Comparison of ENCODE assay signal across 7 mouse cellular contexts in the genomic region with DNA sequence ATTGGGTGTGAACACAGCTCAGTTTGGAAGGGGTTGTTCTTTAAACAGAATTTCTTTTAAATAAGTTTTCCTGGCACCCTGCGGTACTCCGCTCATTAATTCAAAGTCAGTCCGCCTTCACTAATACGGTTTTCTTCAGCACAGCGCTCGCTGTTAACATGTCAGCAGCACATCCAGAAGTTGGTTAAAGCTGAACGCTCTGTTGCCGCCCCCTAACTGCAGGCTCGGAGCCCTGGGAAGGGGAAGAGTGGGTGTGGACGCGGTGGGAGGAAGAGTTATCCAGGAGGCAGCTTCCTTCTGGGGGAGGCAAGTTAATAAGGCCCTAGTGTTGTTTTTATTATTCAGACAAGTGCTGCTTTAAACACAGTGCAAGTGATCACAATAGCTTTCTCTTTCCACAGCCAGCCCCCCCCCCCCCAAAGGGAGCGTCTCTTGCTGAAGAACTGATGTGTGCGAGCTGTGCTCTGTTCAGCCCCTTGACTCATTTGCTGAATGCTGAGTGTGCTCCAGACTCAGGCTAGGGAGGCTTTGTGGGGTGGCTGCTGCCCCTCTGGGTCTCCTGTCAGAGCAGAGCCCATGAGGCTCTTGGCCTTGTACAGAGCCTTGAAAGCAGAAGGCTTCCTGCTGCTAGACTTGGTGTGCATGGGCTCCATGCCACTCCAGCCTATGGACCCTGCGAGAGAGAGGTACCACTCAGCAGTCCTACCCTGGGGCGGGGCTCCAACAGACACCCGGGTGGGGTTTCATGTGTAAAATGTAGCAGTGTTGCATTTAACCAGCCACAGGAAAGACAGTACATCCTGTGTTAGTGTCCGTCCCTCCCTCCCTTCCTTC. TPM values are rescaled to one million over a fixed set of nuclear protein-coding genes. Genes with fewer than 3 reads are reported as not detected.
DNase-seq lines count a peak whose midpoint lies in the region; ATAC-seq and TF ChIP-seq lines count a peak whose summit lies in the region.

No protein-coding gene starts in this region.

- no peaks in the 10 kb centered on the region for H3K9me3 ChIP-seq in embryonic facial prominence, embryonic 14.5 days (ENCODE audit: control insufficient read depth, low read length)
- no peaks in the 10 kb centered on the region for H3K9me3 ChIP-seq in midbrain, postnatal 0 days (ENCODE audit: low read length)

- WGBS in embryonic facial prominence, embryonic 14.5 days: 41% methylated on average over 16 of the region's 17 CpGs
- WGBS in midbrain, postnatal 0 days: 26% methylated on average over 17 of the region's 17 CpGs

- H3K4me3 ChIP-seq in layer of hippocampus, adult 2 months: peak overlapping the region; percentile 32
- H3K4me3 ChIP-seq in embryonic facial prominence, embryonic 14.5 days (ENCODE audit: low read depth, low read length): no peak overlapping the region
- H3K4me3 ChIP-seq in midbrain, postnatal 0 days (ENCODE audit: low read depth, low read length): no peak overlapping the region

- TF ChIP-seq CTCF in layer of hippocampus, adult 2 months (conservative IDR thresholded peaks at IDR 0.05): peak; percentile 31; the same call in 1 of the 2 replicates
- TF ChIP-seq CTCF in midbrain, postnatal 0 days (IDR thresholded peaks at IDR 0.05): peak; percentile 48

- peak overlapping the region; percentile 20; the same call in 1 of the 2 replicates for H3K4me2 ChIP-seq in embryonic facial prominence, embryonic 14.5 days (ENCODE audit: low read depth, low read length)
- no peak overlapping the region for H3K4me2 ChIP-seq in midbrain, postnatal 0 days (ENCODE audit: low read depth, low read length, poor library complexity, severe bottlenecking)

- H3K27me3 ChIP-seq in embryonic facial prominence, embryonic 14.5 days (replicated peaks; ENCODE audit: control insufficient read depth, insufficient read depth, low read length): no peaks in the 10 kb centered on the region
- no peaks in the 10 kb centered on the region for H3K27me3 ChIP-seq in midbrain, postnatal 0 days (ENCODE audit: insufficient read depth, low read length)

- peak; percentile 56 to 83 for DNase-seq in layer of hippocampus, adult 2 months (ENCODE audit: low spot score in 2 of 2)
- no peak for DNase-seq in layer of hippocampus, postnatal 25 days (ENCODE audit: extremely low spot score in 1 of 2, low spot score in 1 of 2)
- peak; percentile 79 for DNase-seq in embryonic facial prominence, embryonic 14.5 days (ENCODE audit: low spot score)
- DNase-seq in heart, postnatal 4 days: peak; percentile 55
- no peak for DNase-seq in midbrain, postnatal 0 days (ENCODE audit: low spot score)
- no peak for DNase-seq in c-Kit-positive CD71-positive TER-119-positive erythroid progenitor cells, embryonic 14.5 days (ENCODE audit: low spot score)

- 0 out of 2 replicates have a peak, but pooled peaks have one; percentile 28 for ATAC-seq in embryonic facial prominence, embryonic 14.5 days (ENCODE audit: low read depth)
- ATAC-seq in midbrain, postnatal 0 days (ENCODE audit: low FRiP score): no peak
- no peak for ATAC-seq in CD4-positive, CD25-positive, alpha-beta regulatory T cell, adult 4 months

- H3K36me3 ChIP-seq in embryonic facial prominence, embryonic 14.5 days (ENCODE audit: control insufficient read depth, insufficient read depth, low read length): peaks cover 6% of the 10 kb centered on the region; the same call in 1 of the 2 replicates
- peaks cover 6% of the 10 kb centered on the region; the same call in 1 of the 2 replicates for H3K36me3 ChIP-seq in midbrain, postnatal 0 days (ENCODE audit: insufficient read depth, low read length)

- H3K9ac ChIP-seq in embryonic facial prominence, embryonic 14.5 days (ENCODE audit: low read depth, low read length): peak overlapping the region; percentile 25; the same call in 1 of the 2 replicates
- H3K9ac ChIP-seq in midbrain, postnatal 0 days (replicated peaks; ENCODE audit: low read length, poor library complexity, severe bottlenecking): 0 out of 2 replicates have a peak overlapping the region, but pooled peaks have one; percentile 5

- H3K27ac ChIP-seq in layer of hippocampus, adult 2 months: peak overlapping the region; percentile 95
- H3K27ac ChIP-seq in embryonic facial prominence, embryonic 14.5 days (replicated peaks; ENCODE audit: low read depth, low read length): peak overlapping the region; percentile 69
- peak overlapping the region; percentile 3; the same call in 1 of the 2 replicates for H3K27ac ChIP-seq in midbrain, postnatal 0 days (ENCODE audit: low read depth, low read length)

- peaks cover 24% of the 10 kb centered on the region for H3K4me1 ChIP-seq in embryonic facial prominence, embryonic 14.5 days (ENCODE audit: control insufficient read depth, insufficient read depth, low read length)
- no peaks in the 10 kb centered on the region; the same call in 1 of the 2 replicates for H3K4me1 ChIP-seq in midbrain, postnatal 0 days (ENCODE audit: insufficient read depth, low read length)

RNA-seq across cellular contexts. Expression of gene Sec14l1, which starts 20.7 kb away (rescaled TPM):
- total RNA-seq in layer of hippocampus, adult 2 months (2021): 100 to 1,000 TPM; 226 to 239 TPM
- 100 to 1,000 TPM; 216 to 234 TPM for total RNA-seq in layer of hippocampus, postnatal 25 days (2021)
- polyA plus RNA-seq in embryonic facial prominence, embryonic 14.5 days (2014; fragmentation: Nextera tagmentation; extraction: Ambion mirVana): 43.8 and 45.4 TPM in 2 replicates
- total RNA-seq in heart, postnatal 4 days (2021): 10 to 100 TPM; 78.4 to 81.7 TPM
- total RNA-seq in midbrain, postnatal 0 days (2014; rRNA removed): 63.5 and 71.1 TPM in 2 replicates
- polyA plus RNA-seq in midbrain, postnatal 0 days (2015; fragmentation: Nextera tagmentation; extraction: Ambion mirVana): 48.0 and 49.2 TPM in 2 replicates
- 10 to 100 TPM; 11.9 to 18.9 TPM for polyA plus RNA-seq in CD4-positive, CD25-positive, alpha-beta regulatory T cell, adult 4 months (2017; shearing (Covaris generic))

Comparison
In these comparisons a context has a peak if more than half of its experiments do, and no peak if none do; other contexts are left out.
1. DNase-seq: peak in layer of hippocampus, adult 2 months (2 of 2), embryonic facial prominence, embryonic 14.5 days (single experiment) and heart, postnatal 4 days (single experiment); none in layer of hippocampus, postnatal 25 days (0 of 2), midbrain, postnatal 0 days (single experiment) and c-Kit-positive CD71-positive TER-119-positive erythroid progenitor cells, embryonic 14.5 days (single experiment).
2. H3K27ac ChIP-seq: peak in every context shown above with its lines; median percentile 95 in layer of hippocampus, adult 2 months; 69 in embryonic facial prominence, embryonic 14.5 days; 3 in midbrain, postnatal 0 days.